Mouse (Mus musculus): ENCODE data around the gene Mctp1. TPM values are rescaled to one million over a fixed set of nuclear protein-coding genes. Genes with fewer than 3 reads are reported as not detected.

Mctp1 gene
- total and polyA plus RNA-seq, 3 experiments = not detected

GRCm38 (mm10) chr13:76918321-76918720, 534.0 kb downstream of the Mctp1 start:
- DNase-seq (ENCODE audit: low read depth, low spot score) = no peak
- no peaks in the 10 kb centered on the region for H3K36me3 ChIP-seq (ENCODE audit: control insufficient read depth in 1 of 2, insufficient read depth in 2 of 2, low read length in 2 of 2)
- H3K9me3 ChIP-seq (replicated peaks; ENCODE audit: insufficient read depth, low read length) = no peaks in the 10 kb centered on the region
- no peaks in the 10 kb centered on the region for H3K4me1 ChIP-seq (ENCODE audit: control insufficient read depth in 1 of 2, insufficient read depth in 2 of 2, low read length in 2 of 2)
- no peaks in the 10 kb centered on the region for H3K27me3 ChIP-seq (ENCODE audit: control insufficient read depth in 1 of 2, insufficient read depth in 2 of 2, low read length in 2 of 2)
- no peaks in the 10 kb centered on the region for H3K79me2 ChIP-seq (ENCODE audit: control insufficient read depth, insufficient read depth, low read length, poor library complexity)
- no peak overlapping the region for H3K4me3 ChIP-seq (ENCODE audit: control insufficient read depth in 1 of 2, insufficient read depth in 1 of 2, low read depth in 2 of 2, low read length in 2 of 2)
- TF ChIP-seq NRF1 (IDR thresholded peaks at IDR 0.05; ENCODE audit: insufficient read depth, low read depth, low read length, poor library complexity, severe bottlenecking) (no peak), CHD1 (IDR thresholded peaks at IDR 0.05; ENCODE audit: low read depth, low read length) (no peak), RAD21 (IDR thresholded peaks at IDR 0.05; ENCODE audit: low read depth, low read length) (peak; percentile 44), MYC (IDR thresholded peaks at IDR 0.05; ENCODE audit: low read depth, low read length) (no peak), ZC3H11A (IDR thresholded peaks at IDR 0.05; ENCODE audit: low read depth, low read length) (no peak), JUND (IDR thresholded peaks at IDR 0.05; ENCODE audit: low read depth, low read length) (no peak), TBP (IDR thresholded peaks at IDR 0.05; ENCODE audit: low read depth, low read length) (no peak), CTCF (IDR thresholded peaks at IDR 0.05 in 2 of 3, conservative IDR thresholded peaks at IDR 0.05 in 1 of 3; ENCODE audit: control insufficient read depth in 1 of 3, insufficient read depth in 1 of 3, low read depth in 2 of 3, low read length in 3 of 3, poor library complexity in 1 of 3, severe bottlenecking in 1 of 3) (peak in 1 of 3 experiments; percentile 9; a peak in 1 of 6 replicates), ZNF384 (IDR thresholded peaks at IDR 0.05; ENCODE audit: low read depth, low read length) (peak; percentile 80), ETS1 (IDR thresholded peaks at IDR 0.05; ENCODE audit: low read depth, low read length) (no peak), KAT2A (conservative IDR thresholded peaks at IDR 0.05; ENCODE audit: low read depth, low read length) (no peak), GABPA (IDR thresholded peaks at IDR 0.05; ENCODE audit: low read depth, low read length) (no peak), SMC3 (IDR thresholded peaks at IDR 0.05; ENCODE audit: low read depth, low read length) (0 out of 2 replicates have a peak, but pooled peaks have one; percentile 22), TAL1 (IDR thresholded peaks at IDR 0.05; ENCODE audit: low read length) (no peak)
- H3K9ac ChIP-seq (ENCODE audit: control insufficient read depth, low read depth, low read length, poor library complexity, severe bottlenecking) = no peak overlapping the region
- H3K27ac ChIP-seq (ENCODE audit: control insufficient read depth, low read depth, low read length) = no peak overlapping the region

DNA sequence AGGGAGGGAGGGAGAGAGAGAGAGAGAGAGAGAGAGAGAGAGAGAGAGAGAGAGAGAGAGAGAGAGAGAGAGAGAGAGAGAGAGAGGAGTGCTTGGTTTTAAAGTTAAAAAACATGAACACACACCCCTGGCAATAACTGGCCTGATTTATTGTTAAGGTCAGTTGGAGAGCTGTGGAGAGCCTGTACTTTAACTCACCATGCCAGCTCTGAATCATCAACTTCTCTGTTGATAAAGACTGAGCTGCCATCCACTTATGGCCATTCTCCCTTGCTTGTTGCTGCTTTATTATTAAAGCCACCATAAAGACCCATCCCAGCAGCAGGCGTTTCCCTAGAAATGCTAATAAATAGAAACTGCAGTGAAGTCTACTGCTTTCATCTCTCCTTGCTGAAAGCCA, 542.5 kb downstream of the Mctp1 start:
- DNase-seq (ENCODE audit: low read depth, low spot score) = no peak
- H3K4me3 ChIP-seq (ENCODE audit: control insufficient read depth in 1 of 2, insufficient read depth in 1 of 2, low read depth in 2 of 2, low read length in 2 of 2) = no peak overlapping the region
- TF ChIP-seq UBTF (IDR thresholded peaks at IDR 0.05; ENCODE audit: borderline replicate concordance, insufficient read depth, low read depth, low read length) (no peak), KAT2A (conservative IDR thresholded peaks at IDR 0.05; ENCODE audit: low read depth, low read length) (no peak), POLR2AphosphoS2 (IDR thresholded peaks at IDR 0.05; ENCODE audit: low read length) (no peak), SIN3A (IDR thresholded peaks at IDR 0.05; ENCODE audit: low read length) (no peak), ZC3H11A (IDR thresholded peaks at IDR 0.05; ENCODE audit: low read depth, low read length) (no peak), MAZ (IDR thresholded peaks at IDR 0.05; ENCODE audit: low read depth, low read length) (no peak), GABPA (IDR thresholded peaks at IDR 0.05; ENCODE audit: low read depth, low read length) (no peak), SMC3 (IDR thresholded peaks at IDR 0.05; ENCODE audit: low read depth, low read length) (no peak), MYC (IDR thresholded peaks at IDR 0.05; ENCODE audit: low read depth, low read length) (no peak), MYB (IDR thresholded peaks at IDR 0.05; ENCODE audit: low read depth, low read length) (no peak), RAD21 (IDR thresholded peaks at IDR 0.05; ENCODE audit: low read depth, low read length) (no peak), MAX (IDR thresholded peaks at IDR 0.05; ENCODE audit: low read length) (no peak), MXI1 (IDR thresholded peaks at IDR 0.05; ENCODE audit: low read depth, low read length) (no peak), JUND (IDR thresholded peaks at IDR 0.05; ENCODE audit: low read depth, low read length) (no peak)
- H3K4me1 ChIP-seq (ENCODE audit: control insufficient read depth in 1 of 2, insufficient read depth in 2 of 2, low read length in 2 of 2) = no peaks in the 10 kb centered on the region
- no peaks in the 10 kb centered on the region for H3K36me3 ChIP-seq (ENCODE audit: control insufficient read depth in 1 of 2, insufficient read depth in 2 of 2, low read length in 2 of 2)
- H3K9me3 ChIP-seq (replicated peaks; ENCODE audit: insufficient read depth, low read length) = no peaks in the 10 kb centered on the region
- no peaks in the 10 kb centered on the region for H3K27me3 ChIP-seq (ENCODE audit: control insufficient read depth in 1 of 2, insufficient read depth in 2 of 2, low read length in 2 of 2)
- H3K27ac ChIP-seq (ENCODE audit: control insufficient read depth, low read depth, low read length) = no peak overlapping the region
- no peaks in the 10 kb centered on the region for H3K79me2 ChIP-seq (ENCODE audit: control insufficient read depth, insufficient read depth, low read length, poor library complexity)
- H3K9ac ChIP-seq (ENCODE audit: control insufficient read depth, low read depth, low read length, poor library complexity, severe bottlenecking) = no peak overlapping the region
